Mouse (Mus musculus): ENCODE results near the gene Mc1r. TPM values are rescaled to one million over a fixed set of nuclear protein-coding genes. Genes with fewer than 3 reads are reported as not detected.

Gene Mc1r
- polyA plus RNA-seq, 1 experiment from 2014 or later, result 0.11 TPM

GRCm38 (mm10) chr8:123384883-123385540 lies 21.9 kb upstream of the Mc1r start:
- ATAC-seq (no peak), DNase-seq (ENCODE audit: low spot score) (peak; percentile 29)
- no peaks in the 10 kb centered on the region for H3K4me1 ChIP-seq (ENCODE audit: control insufficient read depth, insufficient read depth, low read length)
- no peak overlapping the region for H3K9ac ChIP-seq (ENCODE audit: low read length)
- H3K27me3 ChIP-seq (replicated peaks; ENCODE audit: control insufficient read depth, insufficient read depth, low read length), result no peaks in the 10 kb centered on the region
- 71% methylated on average over 9 of the region's 9 CpGs for WGBS
- peaks cover 85% of the 10 kb centered on the region for H3K36me3 ChIP-seq (ENCODE audit: control insufficient read depth, insufficient read depth, low read length)
- H3K4me3 ChIP-seq (ENCODE audit: low read depth, low read length), result no peak overlapping the region
- H3K27ac ChIP-seq (ENCODE audit: low read depth, low read length), result no peak overlapping the region
- H3K4me2 ChIP-seq (ENCODE audit: low read length), result no peak overlapping the region
- no peaks in the 10 kb centered on the region for H3K9me3 ChIP-seq (replicated peaks; ENCODE audit: control insufficient read depth, low read length)

DNA sequence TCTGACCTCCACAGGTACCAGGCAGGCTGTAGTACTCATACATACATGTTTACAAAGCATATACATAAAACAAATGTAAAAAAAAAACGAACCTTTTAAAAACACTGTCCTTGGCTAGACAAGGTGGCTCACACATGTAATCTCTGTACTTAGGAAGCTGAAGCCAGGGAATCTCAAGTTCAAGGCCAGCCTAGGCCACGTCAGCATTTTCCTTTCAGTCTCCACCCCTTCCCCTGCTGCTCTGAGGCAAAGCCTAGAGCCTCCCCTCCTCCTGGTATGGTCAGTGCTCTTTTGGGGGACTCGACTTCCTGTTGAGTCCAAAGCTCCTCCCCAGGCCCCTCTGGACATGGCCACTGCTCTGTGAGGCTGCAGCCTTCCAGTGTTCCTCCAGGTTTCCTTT lies 19.9 kb upstream of the Mc1r start:
- Histone ChIP-seq H3K4me3 (ENCODE audit: low read depth, low read length) (no peak overlapping the region), H3K36me3 (ENCODE audit: control insufficient read depth, insufficient read depth, low read length) (peaks cover 100% of the 10 kb centered on the region), H3K9me3 (replicated peaks; ENCODE audit: control insufficient read depth, low read length) (no peaks in the 10 kb centered on the region), H3K27me3 (replicated peaks; ENCODE audit: control insufficient read depth, insufficient read depth, low read length) (no peaks in the 10 kb centered on the region), H3K27ac (ENCODE audit: low read depth, low read length) (no peak overlapping the region), H3K9ac (ENCODE audit: low read length) (no peak overlapping the region), H3K4me1 (ENCODE audit: control insufficient read depth, insufficient read depth, low read length) (no peaks in the 10 kb centered on the region), H3K4me2 (ENCODE audit: low read length) (no peak overlapping the region)
- no peak for ATAC-seq
- 77% methylated on average over 3 of the region's 3 CpGs for WGBS
- DNase-seq (ENCODE audit: low spot score), result no peak

GRCm38 (mm10) chr8:123387801-123388200 lies 19.1 kb upstream of the Mc1r start:
- H3K36me3 ChIP-seq (ENCODE audit: control insufficient read depth, insufficient read depth, low read length), result peaks cover 100% of the 10 kb centered on the region
- ATAC-seq (no peak), DNase-seq (ENCODE audit: low spot score) (no peak)
- H3K4me1 ChIP-seq (ENCODE audit: control insufficient read depth, insufficient read depth, low read length), result no peaks in the 10 kb centered on the region
- H3K4me3 ChIP-seq (ENCODE audit: low read depth, low read length), result no peak overlapping the region
- H3K27me3 ChIP-seq (replicated peaks; ENCODE audit: control insufficient read depth, insufficient read depth, low read length), result no peaks in the 10 kb centered on the region
- H3K4me2 ChIP-seq (ENCODE audit: low read length), result no peak overlapping the region
- H3K9me3 ChIP-seq (replicated peaks; ENCODE audit: control insufficient read depth, low read length), result no peaks in the 10 kb centered on the region
- H3K27ac ChIP-seq (ENCODE audit: low read depth, low read length), result no peak overlapping the region
- no peak overlapping the region for H3K9ac ChIP-seq (ENCODE audit: low read length)
- 92% methylated on average over 8 of the region's 8 CpGs for WGBS

- 96% methylated on average over 7 of the region's 7 CpGs for WGBS
- Histone ChIP-seq H3K4me3 (ENCODE audit: low read depth, low read length) (no peak overlapping the region), H3K4me2 (ENCODE audit: low read length) (no peak overlapping the region), H3K9me3 (replicated peaks; ENCODE audit: control insufficient read depth, low read length) (no peaks in the 10 kb centered on the region), H3K27ac (ENCODE audit: low read depth, low read length) (no peak overlapping the region), H3K27me3 (replicated peaks; ENCODE audit: control insufficient read depth, insufficient read depth, low read length) (no peaks in the 10 kb centered on the region), H3K4me1 (ENCODE audit: control insufficient read depth, insufficient read depth, low read length) (no peaks in the 10 kb centered on the region), H3K9ac (ENCODE audit: low read length) (no peak overlapping the region), H3K36me3 (ENCODE audit: control insufficient read depth, insufficient read depth, low read length) (peaks cover 100% of the 10 kb centered on the region)
- ATAC-seq (no peak), DNase-seq (ENCODE audit: low spot score) (no peak)
Measured at GRCm38 (mm10) chr8:123389026-123389425, 17.9 kb upstream of the Mc1r start.

DNA sequence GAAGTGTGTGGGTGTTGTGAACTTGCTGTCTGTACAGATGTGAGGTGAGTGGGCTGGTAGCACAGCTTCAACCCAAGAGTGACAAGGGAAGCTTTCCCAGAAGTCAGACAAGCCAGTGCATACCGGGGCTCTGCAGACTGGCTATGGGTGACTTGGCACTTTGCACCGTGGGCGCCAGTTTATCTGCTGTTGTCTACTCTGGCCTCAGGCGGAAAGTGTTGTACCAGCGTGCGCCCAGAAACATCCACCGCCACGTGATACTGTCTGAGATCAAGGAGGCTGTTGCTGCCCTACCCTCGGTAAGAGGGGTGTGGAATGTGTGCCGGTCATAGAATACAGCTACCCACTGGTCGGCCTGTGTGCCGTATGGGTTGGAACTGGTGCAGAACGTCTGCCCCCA lies 8.6 kb upstream of the Mc1r start:
- Histone ChIP-seq H3K9ac (ENCODE audit: low read length) (no peak overlapping the region), H3K27ac (ENCODE audit: low read depth, low read length) (no peak overlapping the region), H3K4me2 (ENCODE audit: low read length) (no peak overlapping the region), H3K27me3 (replicated peaks; ENCODE audit: control insufficient read depth, insufficient read depth, low read length) (no peaks in the 10 kb centered on the region), H3K4me3 (ENCODE audit: low read depth, low read length) (no peak overlapping the region), H3K36me3 (ENCODE audit: control insufficient read depth, insufficient read depth, low read length) (peaks cover 97% of the 10 kb centered on the region), H3K4me1 (ENCODE audit: control insufficient read depth, insufficient read depth, low read length) (no peaks in the 10 kb centered on the region), H3K9me3 (replicated peaks; ENCODE audit: control insufficient read depth, low read length) (no peaks in the 10 kb centered on the region)
- no peak for DNase-seq (ENCODE audit: low spot score)
- WGBS, result 96% methylated on average over 13 of the region's 13 CpGs
- no peak for ATAC-seq

GRCm38 (mm10) chr8:123401936-123402335 lies 5.0 kb upstream of the Mc1r start:
- ATAC-seq, result no peak
- WGBS, result 91% methylated on average over 9 of the region's 9 CpGs

DNA sequence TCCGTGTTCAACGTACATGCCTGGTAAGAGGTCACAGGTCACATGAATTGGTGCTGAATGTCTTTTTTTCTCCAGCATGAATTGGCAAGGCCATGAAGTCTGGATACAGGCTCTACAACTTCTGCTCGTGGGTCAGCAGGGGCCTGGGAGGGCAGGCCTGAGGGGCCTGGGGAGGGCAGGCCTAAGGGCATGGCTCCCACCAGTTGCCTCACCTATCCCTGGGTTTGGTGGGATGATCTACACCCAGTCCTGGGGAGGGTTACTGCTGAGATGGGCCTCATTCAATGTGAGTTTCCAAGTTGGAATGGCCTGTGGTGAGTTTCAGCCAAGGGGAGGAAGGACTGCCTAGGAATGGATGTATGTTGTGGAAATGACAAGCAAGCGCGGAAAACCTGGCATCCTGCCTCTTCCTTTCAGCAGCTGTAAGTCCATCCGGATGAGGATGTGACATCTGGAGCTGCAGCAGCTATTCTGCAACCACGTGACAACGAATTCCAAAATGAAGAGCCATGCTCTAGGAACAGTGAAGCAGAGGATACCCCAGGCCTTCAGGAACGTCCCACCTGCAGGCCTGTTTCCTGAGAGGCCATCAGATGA lies 4.1 kb upstream of the Mc1r start:
- Histone ChIP-seq H3K36me3 (ENCODE audit: control insufficient read depth, insufficient read depth, low read length) (peaks cover 56% of the 10 kb centered on the region), H3K9ac (ENCODE audit: low read length) (no peak overlapping the region), H3K4me1 (ENCODE audit: control insufficient read depth, insufficient read depth, low read length) (0 out of 2 replicates have a peak, but pooled peaks cover 3% of the 10 kb centered on the region), H3K9me3 (replicated peaks; ENCODE audit: control insufficient read depth, low read length) (no peaks in the 10 kb centered on the region), H3K27me3 (replicated peaks; ENCODE audit: control insufficient read depth, insufficient read depth, low read length) (no peaks in the 10 kb centered on the region), H3K4me3 (ENCODE audit: low read depth, low read length) (no peak overlapping the region), H3K27ac (ENCODE audit: low read depth, low read length) (no peak overlapping the region), H3K4me2 (ENCODE audit: low read length) (no peak overlapping the region)
- ATAC-seq, result no peak
- DNase-seq (ENCODE audit: low spot score), result no peak
- WGBS, result 89% methylated on average over 9 of the region's 9 CpGs

More at GRCm38 (mm10) chr8:123401936-123402335, 5.0 kb upstream of the Mc1r start:
- H3K27ac ChIP-seq (ENCODE audit: low read depth, low read length), result no peak overlapping the region
- H3K9ac ChIP-seq (ENCODE audit: low read length), result no peak overlapping the region
- no peak for DNase-seq (ENCODE audit: low spot score)
- no peak overlapping the region for H3K4me3 ChIP-seq (ENCODE audit: low read depth, low read length)
- H3K4me1 ChIP-seq (ENCODE audit: control insufficient read depth, insufficient read depth, low read length), result 0 out of 2 replicates have a peak, but pooled peaks cover under 1% of the 10 kb centered on the region
- H3K9me3 ChIP-seq (replicated peaks; ENCODE audit: control insufficient read depth, low read length), result no peaks in the 10 kb centered on the region
- no peaks in the 10 kb centered on the region for H3K27me3 ChIP-seq (replicated peaks; ENCODE audit: control insufficient read depth, insufficient read depth, low read length)
- H3K4me2 ChIP-seq (ENCODE audit: low read length), result no peak overlapping the region
- H3K36me3 ChIP-seq (ENCODE audit: control insufficient read depth, insufficient read depth, low read length), result peaks cover 65% of the 10 kb centered on the region

DNA sequence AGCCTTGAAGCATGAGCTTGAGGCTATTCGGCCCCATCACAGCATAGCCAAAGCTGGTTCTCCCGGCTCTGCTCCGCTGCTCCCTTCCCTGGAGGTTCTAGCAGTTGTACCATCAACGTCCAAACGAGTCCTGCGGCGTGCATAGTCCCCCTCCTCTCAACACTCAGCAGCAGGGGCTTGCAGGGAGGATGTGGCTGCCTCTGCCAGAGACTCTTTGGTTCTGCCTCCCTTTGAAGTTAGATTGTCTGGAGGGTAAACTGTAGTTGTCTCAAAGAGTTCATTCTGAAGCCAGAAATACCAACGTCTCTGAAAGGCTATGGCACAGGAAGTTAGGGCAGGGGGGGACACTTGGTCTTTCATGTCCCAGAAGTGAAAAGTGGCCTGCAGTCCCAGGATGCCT lies 2.4 kb upstream of the Mc1r start:
- 0 out of 2 replicates have a peak overlapping the region, but pooled peaks have one; percentile 21 for H3K9ac ChIP-seq (ENCODE audit: low read length)
- H3K27me3 ChIP-seq (replicated peaks; ENCODE audit: control insufficient read depth, insufficient read depth, low read length), result no peaks in the 10 kb centered on the region
- 49% methylated on average over 8 of the region's 8 CpGs for WGBS
- peaks cover 39% of the 10 kb centered on the region for H3K36me3 ChIP-seq (ENCODE audit: control insufficient read depth, insufficient read depth, low read length)
- no peak for ATAC-seq
- H3K4me2 ChIP-seq (ENCODE audit: low read length), result no peak overlapping the region
- no peak overlapping the region for H3K27ac ChIP-seq (ENCODE audit: low read depth, low read length)
- no peak for DNase-seq (ENCODE audit: low spot score)
- no peak overlapping the region for H3K4me3 ChIP-seq (ENCODE audit: low read depth, low read length)
- H3K9me3 ChIP-seq (replicated peaks; ENCODE audit: control insufficient read depth, low read length), result no peaks in the 10 kb centered on the region
- peaks cover 6% of the 10 kb centered on the region for H3K4me1 ChIP-seq (ENCODE audit: control insufficient read depth, insufficient read depth, low read length)

- DNase-seq (ENCODE audit: low spot score) (no peak), ATAC-seq (no peak)
- peaks cover 9% of the 10 kb centered on the region; the same call in 1 of the 2 replicates for H3K36me3 ChIP-seq (ENCODE audit: control insufficient read depth, insufficient read depth, low read length)
- H3K27me3 ChIP-seq (replicated peaks; ENCODE audit: control insufficient read depth, insufficient read depth, low read length), result no peaks in the 10 kb centered on the region
- 93% methylated on average over 13 of the region's 13 CpGs for WGBS
- no peak overlapping the region for H3K9ac ChIP-seq (ENCODE audit: low read length)
- H3K27ac ChIP-seq (ENCODE audit: low read depth, low read length), result no peak overlapping the region
- H3K4me3 ChIP-seq (ENCODE audit: low read depth, low read length), result no peak overlapping the region
- peaks cover 13% of the 10 kb centered on the region for H3K4me1 ChIP-seq (ENCODE audit: control insufficient read depth, insufficient read depth, low read length)
- H3K9me3 ChIP-seq (replicated peaks; ENCODE audit: control insufficient read depth, low read length), result no peaks in the 10 kb centered on the region
- no peak overlapping the region for H3K4me2 ChIP-seq (ENCODE audit: low read length)
Measured at GRCm38 (mm10) chr8:123407612-123408011, 705 bp downstream of the Mc1r start.

Measured in forebrain, embryonic 14.5 days (tissue).